Mouse (Mus musculus) thymus, adult 2 months (tissue): Measurements from ENCODE around the gene Tango2. TPM values are rescaled to one million over a fixed set of nuclear protein-coding genes. Genes with fewer than 3 reads are reported as not detected.
A peak's percentile ranks its signal among the peaks of the same experiment; 100 is the strongest.

Experiments
- DNase-seq: peaks from one replicate; pipeline ENCODE4 v3.0.0; 2021
- H3K27ac ChIP-seq: fragments of 200-500 bp; 2 replicates; pipeline ENCODE4 v1.5.1; 2012; ENCODE audit warnings: low read length, control low read depth; ENCODE audit not compliant: control insufficient read depth, insufficient read depth
- H3K27me3 ChIP-seq: fragments of 200-500 bp; 2 replicates; pipeline ENCODE4 v1.6.1; 2012; ENCODE audit warnings: mild to moderate bottlenecking, low read length, moderate library complexity, mixed read lengths; ENCODE audit not compliant: control insufficient read depth, insufficient read depth
- H3K36me3 ChIP-seq: fragments of 200-500 bp; 2 replicates; pipeline ENCODE4 v1.6.1; 2012; ENCODE audit warnings: mild to moderate bottlenecking, low read length, moderate library complexity; ENCODE audit not compliant: control insufficient read depth, insufficient read depth
- H3K4me1 ChIP-seq: fragments of 200-500 bp; replicated peaks from 2 replicates; pipeline ENCODE4 v1.6.1; 2012; ENCODE audit warnings: low read length; ENCODE audit not compliant: control insufficient read depth, insufficient read depth
- H3K4me3 ChIP-seq: fragments of 200-500 bp; 2 replicates; pipeline ENCODE4 v1.5.1; 2012; ENCODE audit warnings: mild to moderate bottlenecking, low read length, control low read depth, moderate library complexity; ENCODE audit not compliant: control insufficient read depth, insufficient read depth
- CTCF ChIP-seq: fragments of 200-500 bp; IDR thresholded peaks from 2 replicates; pipeline ENCODE4 v1.5.1; 2012; ENCODE audit warnings: mild to moderate bottlenecking, control low read depth, low read length, moderate library complexity, borderline replicate concordance; ENCODE audit not compliant: control insufficient read depth, poor library complexity, insufficient read depth; ENCODE audit errors: extremely low read depth
- POLR2A ChIP-seq: fragments of 200-500 bp; IDR thresholded peaks from 2 replicates; pipeline ENCODE4 v1.6.1; 2012; ENCODE audit warnings: mild to moderate bottlenecking, low read length, control low read depth, moderate library complexity; ENCODE audit not compliant: control insufficient read depth, poor library complexity, insufficient read depth; ENCODE audit errors: extremely low read depth
- WGBS: fragments of 180-500 bp; shearing (Covaris S2); methylation state at CpG from one replicate; pipeline ENCODE4 v1.1.7; 2018; 5-methylcytosine and 5-hydroxymethylcytosine counted together
- polyA plus RNA-seq: library from polyadenylated mRNA; depleted of rRNA; stranded (reverse); fragments of >200 nt; gene quantifications from 2 replicates; pipeline ENCODE4 v1.2.3, GENCODE M21; 2012

Tango2 gene
- polyA plus RNA-seq, 1 experiment = 67.3 TPM

DNA sequence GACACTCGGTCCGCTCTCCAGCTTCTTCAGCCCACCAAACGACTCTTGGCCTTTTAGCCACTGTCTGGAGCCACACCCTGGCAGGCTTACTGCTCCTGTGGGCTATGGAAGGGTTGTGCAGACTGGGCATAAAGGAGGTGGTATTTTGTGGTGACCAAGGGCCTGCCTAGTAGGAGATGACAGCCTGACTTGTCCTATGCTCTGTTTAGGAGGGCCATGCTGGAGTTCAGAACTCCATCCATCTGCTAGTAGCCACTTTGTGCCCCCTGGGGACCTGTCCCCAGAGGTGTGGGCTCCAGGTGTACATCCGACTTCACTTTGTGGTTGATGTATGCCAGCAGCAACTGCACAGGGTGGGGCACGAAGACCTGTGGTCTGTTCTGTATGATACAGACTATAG, 45.7 kb upstream of the Tango2 start:
- H3K27ac ChIP-seq = no peak overlapping the region
- DNase-seq = no peak
- TF ChIP-seq POLR2A (no peak), CTCF (no peak)
- 60% methylated on average over 5 of the region's 5 CpGs for WGBS
- peaks cover 29% of the 10 kb centered on the region for H3K4me1 ChIP-seq
- H3K4me3 ChIP-seq = no peak overlapping the region
- H3K27me3 ChIP-seq = no peaks in the 10 kb centered on the region
- peaks cover 6% of the 10 kb centered on the region; the same call in 1 of the 2 replicates for H3K36me3 ChIP-seq

DNA sequence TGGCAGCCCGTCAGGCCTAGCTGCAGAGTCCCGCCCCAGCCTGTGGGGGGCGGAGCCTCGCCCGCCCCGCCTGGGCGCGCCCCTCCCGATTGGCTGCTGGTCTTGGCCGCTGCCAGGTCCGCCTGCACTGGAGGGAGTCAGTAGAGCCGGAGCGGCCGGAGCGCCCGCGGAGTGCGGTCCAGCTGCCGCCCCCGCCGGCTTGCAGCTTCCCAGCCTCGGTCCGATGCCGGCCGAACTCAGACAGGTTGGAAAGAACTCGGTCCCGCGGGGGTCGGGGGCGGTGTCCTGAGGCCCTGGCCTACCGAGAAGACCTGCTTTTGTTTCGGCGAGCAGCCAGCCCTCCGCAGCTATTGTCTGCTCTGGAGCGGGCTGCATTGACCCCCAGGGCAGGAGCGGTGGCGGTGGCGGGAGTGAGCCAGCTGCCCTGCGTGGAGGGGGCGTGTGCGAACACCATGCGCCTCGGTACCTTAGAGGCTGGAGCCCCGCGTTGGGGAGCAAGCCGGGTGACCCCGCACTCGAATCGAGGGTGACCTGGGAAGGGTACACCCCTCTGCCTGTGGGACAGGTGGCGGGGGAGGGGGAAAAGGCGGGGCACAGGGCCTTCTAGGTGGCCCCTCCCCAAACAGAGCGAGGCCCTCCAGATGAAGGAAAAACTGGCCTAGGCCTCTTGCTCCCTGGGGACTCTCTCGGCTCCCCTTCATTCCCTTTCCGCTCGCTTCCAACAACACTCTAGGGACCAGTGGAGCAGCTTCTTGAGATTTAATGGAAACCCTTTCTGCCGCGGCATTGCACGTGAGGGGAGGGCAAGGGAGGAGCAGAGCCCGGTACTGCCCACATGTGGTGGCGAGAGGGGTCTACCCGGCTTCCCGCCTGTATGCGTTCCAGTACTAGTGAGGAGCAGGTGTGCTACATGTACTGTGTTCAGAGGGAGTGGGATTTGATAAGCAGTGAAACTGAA, 44.8 kb upstream of the Tango2 start:
- peak overlapping the region; percentile 98 for H3K4me3 ChIP-seq
- H3K27ac ChIP-seq = no peak overlapping the region
- under 1% methylated on average over 63 of the region's 63 CpGs for WGBS
- peaks cover 38% of the 10 kb centered on the region for H3K4me1 ChIP-seq
- peaks cover 6% of the 10 kb centered on the region; the same call in 1 of the 2 replicates for H3K36me3 ChIP-seq
- peak; percentile 87 for DNase-seq
- H3K27me3 ChIP-seq = no peaks in the 10 kb centered on the region
- peak; percentile 67; the same call in 1 of the 2 replicates for TF ChIP-seq CTCF
- TF ChIP-seq POLR2A = no peak

DNA sequence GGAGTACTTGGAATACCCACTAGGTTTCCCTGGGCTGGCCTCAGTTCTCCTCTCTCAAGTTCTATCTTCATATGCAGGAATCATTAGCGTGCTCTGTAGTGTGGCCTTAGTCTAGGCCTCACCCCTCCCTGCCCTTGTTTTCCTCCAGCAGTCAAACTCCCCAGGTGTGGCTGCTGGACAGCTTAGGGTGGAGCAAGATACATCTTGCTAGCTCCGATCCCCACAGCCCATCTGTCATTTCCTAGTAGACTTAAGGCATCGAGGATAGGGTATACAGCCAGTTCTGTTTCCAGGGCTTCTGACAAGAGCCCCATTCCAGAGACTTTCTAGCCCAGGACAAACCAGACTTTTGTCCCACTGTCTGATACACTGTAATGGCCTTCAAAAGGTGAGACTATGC, 43.8 kb upstream of the Tango2 start:
- no peak overlapping the region for H3K27ac ChIP-seq
- H3K4me1 ChIP-seq = peaks cover 44% of the 10 kb centered on the region

DNA sequence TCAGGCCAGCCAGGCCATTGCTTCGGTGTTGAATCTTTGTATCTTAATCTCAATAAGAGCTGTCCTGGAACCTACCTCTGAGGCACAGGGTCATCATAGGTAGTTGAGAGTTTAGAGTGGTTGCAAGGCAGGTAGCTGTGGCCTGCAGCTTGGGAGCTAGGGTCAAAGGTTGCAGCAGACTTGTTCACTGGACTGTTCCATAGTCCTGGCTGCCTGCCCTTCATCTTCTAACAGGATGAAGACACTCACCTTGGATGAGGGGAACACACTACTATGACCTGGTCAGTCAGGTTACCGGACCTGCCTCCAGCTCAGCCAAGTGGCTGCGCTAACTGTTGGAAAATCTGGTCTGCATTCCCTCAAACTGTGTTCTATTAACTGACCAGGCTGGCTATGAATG, 43.2 kb upstream of the Tango2 start:
- H3K27me3 ChIP-seq = no peaks in the 10 kb centered on the region
- H3K27ac ChIP-seq = no peak overlapping the region

More for the DNA sequence above, 43.8 kb upstream of the Tango2 start:
- WGBS = 92% methylated on average over 3 of the region's 3 CpGs
- Histone ChIP-seq H3K27me3 (no peaks in the 10 kb centered on the region), H3K4me3 (no peak overlapping the region), H3K36me3 (no peaks in the 10 kb centered on the region)
- no peak for DNase-seq
- no peak for TF ChIP-seq CTCF
- no peak for TF ChIP-seq POLR2A

DNA sequence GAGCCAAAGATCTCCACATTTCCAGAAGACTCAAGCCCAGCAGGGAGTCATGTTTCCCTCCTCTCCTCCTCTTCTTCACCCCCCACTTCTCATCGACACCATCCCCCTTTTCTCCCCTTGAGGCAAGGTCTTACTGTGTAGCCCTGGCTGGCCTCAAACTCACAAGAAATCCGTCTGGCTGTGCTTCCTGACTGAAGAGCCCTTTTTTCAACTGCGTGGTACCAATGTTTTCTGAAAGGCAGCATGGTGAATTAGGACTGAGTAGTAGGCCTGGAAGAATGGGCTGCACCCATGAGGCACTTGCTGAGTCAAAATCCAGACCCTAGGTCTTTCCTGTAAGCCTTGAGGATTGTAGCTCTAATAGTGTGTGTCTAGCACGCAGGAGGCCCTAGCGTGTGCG, 42.5 kb upstream of the Tango2 start:
- TF ChIP-seq CTCF (no peak), POLR2A (no peak)
- Histone ChIP-seq H3K4me1 (peaks cover 44% of the 10 kb centered on the region), H3K27me3 (no peaks in the 10 kb centered on the region), H3K36me3 (no peaks in the 10 kb centered on the region), H3K4me3 (no peak overlapping the region), H3K27ac (no peak overlapping the region)
- DNase-seq = no peak
- WGBS = 97% methylated on average over 6 of the region's 6 CpGs

More for the DNA sequence above, 43.2 kb upstream of the Tango2 start:
- Histone ChIP-seq H3K4me1 (peaks cover 44% of the 10 kb centered on the region), H3K36me3 (no peaks in the 10 kb centered on the region), H3K4me3 (no peak overlapping the region)
- TF ChIP-seq CTCF (no peak), POLR2A (no peak)
- WGBS = 97% methylated on average over 3 of the region's 3 CpGs
- no peak for DNase-seq

DNA sequence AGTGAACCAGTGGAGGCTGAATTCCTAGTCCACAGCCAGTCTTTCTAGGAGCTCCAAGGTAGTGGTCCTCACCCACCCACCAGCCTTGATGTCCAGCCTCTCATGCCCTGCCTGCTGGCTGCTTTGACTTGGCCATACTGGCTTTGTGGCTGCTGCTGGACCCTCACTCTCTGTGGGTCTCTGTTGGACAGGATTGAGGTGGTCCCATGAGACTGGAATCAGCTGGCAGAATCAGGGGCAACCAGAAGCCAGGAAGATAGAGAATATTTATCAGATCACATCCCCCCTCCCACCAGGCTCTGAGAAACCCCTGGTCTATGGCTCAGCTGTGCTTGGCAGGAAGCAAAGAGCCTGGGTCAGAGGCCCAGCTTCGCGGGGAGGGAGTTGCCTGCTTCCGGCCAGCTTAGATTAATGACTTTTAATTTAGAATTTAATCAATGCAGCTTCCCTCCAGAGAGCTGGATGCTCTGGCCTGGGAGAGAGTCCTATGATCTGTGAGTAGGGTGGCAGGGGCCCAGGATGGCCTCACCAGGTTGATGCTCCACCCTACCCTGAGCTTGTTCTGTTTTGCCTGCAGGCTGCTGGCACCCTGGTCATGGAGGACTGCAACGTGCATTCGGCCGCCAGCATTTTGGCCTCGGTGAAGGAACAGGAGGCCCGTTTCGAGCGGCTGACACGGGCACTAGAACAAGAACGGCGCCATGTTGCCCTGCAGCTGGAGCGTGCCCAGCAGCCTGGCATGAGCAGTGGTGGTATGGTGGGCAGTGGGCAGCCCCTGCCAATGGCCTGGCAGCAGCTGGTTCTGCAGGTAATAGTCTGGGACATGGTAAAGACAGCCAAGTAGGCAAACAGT, 40.9 kb upstream of the Tango2 start:
- no peak overlapping the region for H3K4me3 ChIP-seq
- no peaks in the 10 kb centered on the region for H3K27me3 ChIP-seq
- H3K4me1 ChIP-seq = peaks cover 48% of the 10 kb centered on the region
- no peak for DNase-seq
- no peaks in the 10 kb centered on the region for H3K36me3 ChIP-seq
- 81% methylated on average over 14 of the region's 14 CpGs for WGBS
- peak overlapping the region; percentile 59; the same call in 1 of the 2 replicates for H3K27ac ChIP-seq
- TF ChIP-seq POLR2A (no peak), CTCF (no peak)
